Mouse (Mus musculus) gastrocnemius, postnatal 10 days (tissue): ENCODE results near the gene Ispd. TPM values are rescaled to one million over a fixed set of nuclear protein-coding genes. Genes with fewer than 3 reads are reported as not detected.

Experiments used
- DNase-seq: peaks from one replicate; pipeline ENCODE4 v3.0.0; 2021; ENCODE audit warnings: mixed read lengths
- total RNA-seq, 2 experiments: library from RNA; stranded (reverse); gene quantifications; 2 replicates each; pipeline ENCODE4 v1.2.3; 2021

Ispd gene
- total RNA-seq, 2 experiments from 2014 or later = 8.9 to 9.4 TPM

DNA sequence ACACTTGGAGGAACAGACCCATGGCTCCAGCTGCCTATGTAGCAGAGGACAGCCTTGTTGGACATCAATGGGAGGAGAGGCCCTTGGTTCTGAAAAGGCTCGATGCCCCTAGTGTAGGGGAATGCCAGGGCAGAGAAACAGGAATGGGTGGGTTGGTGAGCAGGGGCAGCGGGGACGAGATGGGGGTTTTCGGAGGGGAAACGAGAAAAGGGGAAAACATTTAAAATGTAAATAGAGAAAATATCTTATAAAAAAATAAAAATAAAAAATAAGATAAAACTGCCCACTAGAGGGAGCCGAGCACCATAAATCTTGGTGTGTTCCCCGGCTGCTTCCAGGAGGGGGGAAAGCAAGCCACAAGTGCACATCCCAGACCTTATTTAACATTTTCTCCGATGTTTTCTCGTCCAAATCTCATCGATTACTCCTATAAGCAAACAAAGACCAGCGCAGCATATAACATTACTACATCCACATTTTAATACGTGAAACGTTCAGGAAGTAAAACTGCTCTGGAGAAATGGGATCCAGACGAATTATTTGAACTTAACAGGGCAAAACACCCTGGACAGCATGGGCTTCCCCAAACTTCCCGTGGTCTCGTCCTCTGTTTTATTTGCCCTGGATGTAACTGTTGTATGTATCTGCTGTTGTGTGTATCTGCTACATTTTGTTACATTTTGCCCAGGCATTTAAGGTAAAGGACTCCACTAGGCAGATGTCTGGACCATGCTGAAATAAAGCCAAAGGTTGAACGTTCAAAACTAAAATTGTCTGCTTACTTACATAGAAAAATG is 332.8 kb downstream of the Ispd start:
- peak; percentile 17 for DNase-seq

DNA sequence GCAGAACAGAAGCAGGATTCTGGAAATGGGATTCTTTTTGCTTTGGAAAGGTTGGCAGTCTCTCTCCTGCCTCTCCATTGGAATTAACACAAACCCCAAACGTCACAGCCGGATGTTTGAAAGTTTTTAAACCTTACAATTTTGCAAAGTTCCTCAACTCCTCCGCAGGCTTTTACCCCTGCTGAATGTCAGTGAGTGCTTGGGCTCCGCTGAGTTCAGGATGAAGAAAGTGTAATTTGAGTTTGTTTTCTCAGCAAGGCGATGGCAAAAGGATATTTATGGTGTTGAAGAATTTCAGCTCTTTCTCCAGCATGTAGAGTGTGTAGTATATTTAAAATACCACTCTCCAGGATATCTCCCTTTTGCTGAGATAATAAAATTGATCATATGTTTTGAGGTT is 336.3 kb downstream of the Ispd start:
- no peak for DNase-seq

DNA sequence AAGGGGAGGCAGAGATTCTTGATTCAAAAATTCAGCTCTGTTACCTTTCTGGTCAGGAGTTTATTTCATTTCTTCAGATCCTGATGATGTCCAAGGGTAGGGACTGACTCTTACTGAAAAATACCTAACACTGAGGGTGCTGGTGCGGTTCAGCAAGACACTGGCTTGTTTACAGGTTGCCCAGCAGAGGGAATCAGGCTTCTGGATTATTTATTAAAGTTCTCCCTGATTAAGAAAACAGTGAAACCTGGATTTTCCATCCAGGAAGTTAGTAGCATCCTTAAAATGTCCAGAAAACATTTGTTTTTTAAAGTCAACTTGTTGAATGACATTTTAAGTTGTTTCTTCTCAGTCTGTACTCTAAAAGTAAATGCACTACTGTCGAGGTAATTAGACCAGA is 337.2 kb downstream of the Ispd start:
- no peak for DNase-seq

DNA sequence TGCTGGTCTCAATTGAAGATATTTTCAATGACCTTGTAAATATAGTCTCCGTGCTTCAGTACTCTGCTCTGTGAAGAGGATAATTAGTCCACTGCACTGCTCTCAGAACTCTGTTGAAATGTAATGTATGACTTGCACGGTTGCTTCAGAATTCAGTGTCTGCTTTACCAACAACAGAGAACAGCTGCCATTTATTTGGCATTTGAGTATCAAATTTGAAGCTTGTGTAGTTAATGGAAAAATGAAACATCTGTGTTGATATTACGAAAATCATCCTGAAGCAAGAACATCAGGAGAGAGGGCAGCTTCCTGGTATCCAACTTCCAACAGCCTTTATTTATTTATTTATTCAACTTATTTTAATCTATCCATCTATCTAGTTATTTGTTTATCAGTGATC is 337.8 kb downstream of the Ispd start:
- DNase-seq = no peak

DNA sequence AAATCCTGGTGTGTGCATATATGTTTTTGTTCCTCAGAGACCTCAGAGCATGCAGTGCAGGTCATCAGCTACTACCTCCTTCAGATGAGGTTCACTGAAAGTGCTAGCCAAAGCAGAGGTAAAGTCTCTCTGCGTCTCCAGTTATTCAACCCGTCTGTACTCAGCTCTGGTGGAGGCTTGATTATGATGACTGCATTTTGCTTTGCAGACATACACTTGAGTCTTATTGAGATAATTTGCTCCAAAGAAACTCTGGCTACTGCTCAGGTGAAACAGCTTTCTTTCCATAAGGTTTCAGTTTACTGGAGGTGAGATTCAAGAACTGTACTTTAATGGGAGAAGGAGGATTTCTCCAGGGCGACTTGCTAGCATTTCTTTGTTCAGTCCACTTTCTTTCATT is 339.5 kb downstream of the Ispd start:
- no peak for DNase-seq

DNA sequence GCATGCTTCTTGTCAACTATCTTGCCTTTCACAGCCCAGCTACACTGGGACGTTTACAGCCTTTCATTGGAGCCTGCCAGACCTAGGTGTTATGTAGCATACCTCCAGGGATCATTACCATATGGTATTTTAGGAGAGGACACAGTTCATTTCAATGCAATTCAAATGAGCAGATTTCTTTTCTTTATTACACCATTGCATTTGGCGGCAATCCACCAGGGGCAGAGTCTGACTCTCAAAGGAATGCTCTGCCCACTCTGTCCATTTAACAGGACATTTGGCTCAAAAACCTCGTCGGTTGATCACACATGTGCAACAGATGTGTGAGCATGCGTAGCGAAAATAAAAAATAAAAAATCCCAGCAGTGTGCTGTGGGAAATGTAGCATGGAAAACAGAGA is 340.0 kb downstream of the Ispd start:
- DNase-seq = no peak

DNA sequence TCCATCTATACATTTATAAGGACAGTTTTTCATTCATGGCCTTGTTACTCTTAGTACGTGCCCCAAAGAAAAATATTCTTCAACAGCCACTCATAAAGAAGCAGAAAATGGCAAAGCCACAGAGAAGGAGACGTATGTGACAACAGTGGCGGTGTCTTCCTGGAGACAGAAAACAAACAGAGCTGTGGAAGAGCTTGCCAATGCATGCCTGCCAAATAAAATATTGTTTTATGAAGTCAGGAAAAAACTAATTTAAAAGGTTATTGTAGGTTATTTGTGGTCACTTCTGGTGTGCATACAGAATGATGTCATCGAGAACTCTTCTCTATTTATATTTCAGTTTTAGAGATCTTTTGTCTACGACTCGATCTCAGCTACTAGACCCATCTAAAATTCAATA is 341.5 kb downstream of the Ispd start:
- no peak for DNase-seq

DNA sequence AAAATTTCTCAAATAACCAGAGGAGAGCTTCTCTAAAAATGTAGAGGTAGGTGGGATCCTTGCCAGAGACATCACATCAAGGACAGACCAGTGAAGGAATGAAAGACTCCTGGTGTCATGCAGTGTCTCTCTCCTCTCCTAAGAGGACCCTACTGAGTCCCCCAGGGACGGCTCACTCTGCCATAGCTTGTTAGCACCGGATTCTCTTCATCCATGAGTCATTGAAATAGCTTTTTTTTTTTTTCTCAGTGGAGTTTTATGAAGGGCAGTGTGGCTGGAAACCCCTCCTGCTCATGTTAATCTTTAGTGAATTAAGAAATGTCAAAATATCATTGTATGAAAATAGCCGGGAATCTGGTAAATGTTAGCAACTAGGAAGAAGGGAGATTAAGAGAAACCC is 342.1 kb downstream of the Ispd start:
- DNase-seq = no peak

DNA sequence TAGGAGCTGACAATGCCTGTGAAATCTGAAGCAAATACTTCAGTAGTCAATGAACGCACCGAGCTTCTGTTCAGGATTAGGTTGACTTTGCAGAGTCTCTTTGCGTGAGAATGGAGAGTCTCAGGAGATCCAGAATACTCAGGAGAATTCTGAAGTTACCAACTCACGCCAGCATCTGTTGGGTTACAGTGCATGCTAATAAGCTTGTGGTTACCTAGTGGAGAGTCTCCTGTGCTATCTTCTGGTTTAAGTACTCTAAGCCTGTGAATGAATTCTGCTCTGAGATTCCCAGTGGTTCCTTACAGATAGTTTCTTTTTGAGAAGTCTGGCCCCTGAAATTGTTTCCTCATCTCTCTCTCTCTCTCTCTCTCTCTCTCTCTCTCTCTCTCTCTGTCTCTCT is 343.0 kb downstream of the Ispd start:
- no peak for DNase-seq

DNA sequence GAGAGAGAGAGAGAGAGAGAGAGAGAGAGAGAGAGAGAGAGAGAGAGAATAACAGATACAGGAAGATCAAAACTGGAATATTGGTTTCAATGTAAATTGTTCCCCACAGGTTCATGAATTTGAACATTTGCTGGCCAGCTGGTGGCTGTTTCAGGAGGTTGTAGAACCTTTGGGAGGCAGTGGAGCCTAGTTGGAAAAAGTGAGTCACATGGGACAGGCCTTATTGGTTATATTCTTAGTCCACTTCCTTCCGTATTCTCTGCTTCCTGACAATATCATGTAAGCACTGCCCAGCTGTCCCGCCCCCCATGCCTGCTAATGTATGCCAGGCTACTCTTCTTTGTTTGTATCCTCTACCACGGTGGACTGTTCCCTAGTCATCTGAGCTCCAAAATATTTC is 344.0 kb downstream of the Ispd start:
- DNase-seq = no peak

DNA sequence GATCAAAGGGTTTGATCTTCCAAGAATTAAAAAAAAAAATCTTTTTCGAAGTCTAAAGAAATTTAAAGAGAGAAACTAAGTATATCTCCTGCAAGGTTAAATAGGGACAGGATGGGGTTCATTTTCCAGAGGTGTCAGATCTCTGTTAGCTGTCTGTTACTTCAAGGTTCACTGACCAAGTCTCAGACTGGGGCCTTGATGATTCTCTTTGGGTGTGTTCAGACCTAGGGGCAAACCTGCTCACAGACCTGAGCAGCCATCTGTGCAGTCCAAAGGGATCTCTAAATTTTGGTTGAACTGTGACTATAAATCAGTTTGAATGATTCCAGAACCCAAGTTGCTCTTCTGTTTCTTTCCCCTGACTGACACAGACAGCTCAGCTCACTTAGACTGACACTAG is 344.8 kb downstream of the Ispd start:
- DNase-seq = no peak

DNA sequence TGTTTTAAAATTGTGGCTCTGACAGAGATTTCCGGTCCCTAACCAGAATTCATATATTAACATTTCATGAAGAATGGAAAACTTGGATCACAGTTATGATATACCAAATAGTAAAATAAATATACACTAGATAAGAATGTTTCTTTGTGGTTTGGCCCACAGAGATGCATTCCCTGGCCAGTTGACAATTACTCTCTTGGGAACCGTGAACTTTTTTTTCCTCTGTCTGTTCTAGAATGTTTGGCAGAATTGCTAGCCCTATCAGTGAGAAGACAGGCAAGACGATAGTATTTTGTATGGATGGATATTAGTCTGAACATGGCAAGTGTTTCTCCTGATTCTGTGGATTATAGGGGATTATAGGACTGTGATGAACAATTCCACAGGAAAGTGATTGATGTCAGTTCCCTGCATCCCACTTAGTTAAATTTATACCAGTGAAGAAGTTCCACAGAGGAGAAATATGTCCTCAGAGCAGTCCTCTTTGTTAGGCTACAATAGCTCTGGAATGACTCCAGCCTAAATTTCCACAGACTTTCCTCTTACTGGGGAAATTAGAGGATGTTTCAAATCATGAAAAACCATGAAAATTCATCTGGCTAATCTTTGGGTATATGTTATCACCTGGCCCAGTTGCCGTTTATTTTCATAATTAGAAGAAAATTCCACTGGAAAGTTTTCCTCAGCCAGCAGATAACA is 352.6 kb downstream of the Ispd start:
- DNase-seq = no peak

Other genes starting within 250 kb of the Ispd start
- gene Ankmy2, start 224.3 kb upstream of the Ispd start, total RNA-seq = 10 to 100 TPM; 13.0 to 16.5 TPM
- 100 to 1,000 TPM; 149 to 155 TPM for gene Bzw2, start 223.4 kb upstream of the Ispd start, total RNA-seq
- gene Lrrc72, start 128.1 kb upstream of the Ispd start, total RNA-seq = not detected
- 1 to 10 TPM; 2.5 to 3.6 TPM for gene Sostdc1, start 67.3 kb upstream of the Ispd start, total RNA-seq
- 1 to 10 TPM; 1.0 to 1.5 TPM for gene D630036H23Rik, start 731 bp downstream of the Ispd start, total RNA-seq